Mouse (Mus musculus): ENCODE results near the gene Dact2.

DNA sequence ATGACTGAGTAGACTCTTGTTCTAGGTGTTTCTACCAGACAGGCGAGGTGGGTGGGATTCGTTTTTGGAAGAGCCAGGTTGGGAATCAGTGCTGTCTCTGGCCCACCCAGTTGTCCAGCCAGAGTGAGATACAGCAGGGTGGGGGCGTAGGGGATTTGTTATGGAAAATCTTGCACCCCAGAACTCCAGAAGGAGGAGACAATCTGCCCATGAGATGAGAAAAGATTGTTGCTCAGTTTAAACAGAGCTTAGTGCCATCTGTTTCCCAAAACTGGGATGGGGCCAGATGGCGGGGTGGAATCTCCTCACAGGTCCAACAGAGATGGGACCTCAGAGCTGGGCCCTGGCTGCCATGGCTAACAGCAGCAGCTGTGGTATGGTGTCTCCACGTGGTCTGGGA, 28.4 kb downstream of the Dact2 start:
- TF ChIP-seq CTCF (IDR thresholded peaks at IDR 0.05; ENCODE audit: low read depth) (no peak), EP300 (IDR thresholded peaks at IDR 0.05; ENCODE audit: low read depth) (no peak)
